Mouse (Mus musculus) liver, embryonic 15.5 days (tissue): ENCODE measurements at regions not wholly inside any gene's neighbourhood (a gene's known extent, or its start where the extent isn't known, plus 50 kb on each side); places are given as distances from the start of the nearest gene placed in this dataset.

Experiments used
- ATAC-seq: fragments of 200-750 bp; cut with Nextera tagmentation; 2 replicates; pipeline ENCODE4 v1.8.0; 2017; ENCODE audit warnings: moderate number of reproducible peaks, mild to moderate bottlenecking, moderate library complexity; ENCODE audit not compliant: insufficient read depth
- H3K27ac ChIP-seq: fragments of 300-500 bp; sonication (generic); replicated peaks from 2 replicates; pipeline ENCODE4 v1.5.1; 2015; ENCODE audit warnings: mild to moderate bottlenecking, inconsistent platforms
- H3K27me3 ChIP-seq: fragments of 300-500 bp; sonication (generic); 2 replicates; pipeline ENCODE4 v1.6.1; 2015; ENCODE audit warnings: mild to moderate bottlenecking, inconsistent platforms
- H3K36me3 ChIP-seq: fragments of 300-500 bp; sonication (generic); replicated peaks from 2 replicates; pipeline ENCODE4 v1.6.1; 2015; ENCODE audit warnings: moderate library complexity, mild to moderate bottlenecking, inconsistent platforms
- H3K4me1 ChIP-seq: fragments of 300-500 bp; sonication (generic); replicated peaks from 2 replicates; pipeline ENCODE4 v1.6.1; 2015; ENCODE audit warnings: inconsistent platforms
- H3K4me2 ChIP-seq: fragments of 300-500 bp; sonication (generic); 2 replicates; pipeline ENCODE4 v1.6.1; 2015; ENCODE audit warnings: moderate library complexity, mild to moderate bottlenecking, inconsistent platforms
- H3K4me3 ChIP-seq: fragments of 300-500 bp; sonication (generic); replicated peaks from 2 replicates; pipeline ENCODE4 v1.5.1; 2015; ENCODE audit warnings: mild to moderate bottlenecking, inconsistent platforms
- H3K9ac ChIP-seq: fragments of 300-500 bp; sonication (generic); 2 replicates; pipeline ENCODE4 v1.6.1; 2015; ENCODE audit warnings: moderate library complexity, mild to moderate bottlenecking, inconsistent platforms
- H3K9me3 ChIP-seq: fragments of 300-500 bp; sonication (generic); replicated peaks from 2 replicates; pipeline ENCODE4 v1.6.1; 2016; ENCODE audit warnings: inconsistent platforms
- WGBS: fragments of 180-500 bp; shearing (Covaris S2); methylation state at CpG from one replicate; pipeline ENCODE4 v1.1.7; 2015; ENCODE audit warnings: mixed read lengths; ENCODE audit not compliant: insufficient replicate concordance; 5-methylcytosine and 5-hydroxymethylcytosine counted together

- no peak overlapping the region for H3K4me2 ChIP-seq
- no peaks in the 10 kb centered on the region for H3K9me3 ChIP-seq
- H3K27ac ChIP-seq: no peak overlapping the region
- WGBS: 61% methylated on average over 7 of the region's 7 CpGs
- peaks cover 3% of the 10 kb centered on the region; the same call in 1 of the 2 replicates for H3K27me3 ChIP-seq
- H3K4me1 ChIP-seq: no peaks in the 10 kb centered on the region
- no peaks in the 10 kb centered on the region for H3K36me3 ChIP-seq
- ATAC-seq: no peak
- H3K4me3 ChIP-seq: no peak overlapping the region
- no peak overlapping the region for H3K9ac ChIP-seq
Observed at GRCm38 (mm10) chr13:112188313-112188712, 99.9 kb upstream of the Ankrd55 start.

GRCm38 (mm10) chr13:112188741-112189476 lies 99.3 kb upstream of the Ankrd55 start:
- no peaks in the 10 kb centered on the region for H3K4me1 ChIP-seq
- WGBS: 70% methylated on average over 18 of the region's 18 CpGs
- ATAC-seq: no peak
- H3K27ac ChIP-seq: no peak overlapping the region
- H3K4me2 ChIP-seq: no peak overlapping the region
- H3K4me3 ChIP-seq: no peak overlapping the region
- no peak overlapping the region for H3K9ac ChIP-seq
- no peaks in the 10 kb centered on the region for H3K36me3 ChIP-seq
- H3K9me3 ChIP-seq: no peaks in the 10 kb centered on the region
- peaks cover 3% of the 10 kb centered on the region; the same call in 1 of the 2 replicates for H3K27me3 ChIP-seq

- no peaks in the 10 kb centered on the region for H3K9me3 ChIP-seq
- H3K4me3 ChIP-seq: no peak overlapping the region
- WGBS: 52% methylated on average over 5 of the region's 5 CpGs
- H3K27ac ChIP-seq: no peak overlapping the region
- H3K4me1 ChIP-seq: no peaks in the 10 kb centered on the region
- no peak overlapping the region for H3K4me2 ChIP-seq
- no peaks in the 10 kb centered on the region for H3K36me3 ChIP-seq
- no peak overlapping the region for H3K9ac ChIP-seq
- peaks cover 3% of the 10 kb centered on the region; the same call in 1 of the 2 replicates for H3K27me3 ChIP-seq
- no peak for ATAC-seq
Observed at GRCm38 (mm10) chr13:112189605-112190004, 98.6 kb upstream of the Ankrd55 start.

GRCm38 (mm10) chr13:112192192-112192905 lies 95.9 kb upstream of the Ankrd55 start:
- no peak overlapping the region for H3K27ac ChIP-seq
- H3K36me3 ChIP-seq: no peaks in the 10 kb centered on the region
- H3K4me3 ChIP-seq: no peak overlapping the region
- ATAC-seq: no peak
- H3K9ac ChIP-seq: no peak overlapping the region
- no peaks in the 10 kb centered on the region for H3K9me3 ChIP-seq
- WGBS: 47% methylated on average over 9 of the region's 9 CpGs
- no peaks in the 10 kb centered on the region for H3K4me1 ChIP-seq
- H3K4me2 ChIP-seq: no peak overlapping the region
- peaks cover 13% of the 10 kb centered on the region for H3K27me3 ChIP-seq

GRCm38 (mm10) chr13:112193676-112194075 lies 94.6 kb upstream of the Ankrd55 start:
- no peak for ATAC-seq
- H3K27ac ChIP-seq: no peak overlapping the region
- H3K36me3 ChIP-seq: no peaks in the 10 kb centered on the region
- no peak overlapping the region for H3K4me2 ChIP-seq
- H3K27me3 ChIP-seq: peaks cover 13% of the 10 kb centered on the region
- H3K4me3 ChIP-seq: no peak overlapping the region
- no peaks in the 10 kb centered on the region for H3K9me3 ChIP-seq
- no peak overlapping the region for H3K9ac ChIP-seq
- no peaks in the 10 kb centered on the region for H3K4me1 ChIP-seq
- 68% methylated on average over 5 of the region's 5 CpGs for WGBS

- 63% methylated on average over 5 of the region's 5 CpGs for WGBS
- ATAC-seq: no peak
- no peak overlapping the region for H3K9ac ChIP-seq
- H3K4me3 ChIP-seq: no peak overlapping the region
- no peaks in the 10 kb centered on the region for H3K4me1 ChIP-seq
- no peaks in the 10 kb centered on the region for H3K9me3 ChIP-seq
- no peak overlapping the region for H3K27ac ChIP-seq
- no peak overlapping the region for H3K4me2 ChIP-seq
- H3K27me3 ChIP-seq: peaks cover 13% of the 10 kb centered on the region
- no peaks in the 10 kb centered on the region for H3K36me3 ChIP-seq
Observed at GRCm38 (mm10) chr13:112194991-112195390, 93.3 kb upstream of the Ankrd55 start.

GRCm38 (mm10) chr13:112196789-112197188 lies 91.5 kb upstream of the Ankrd55 start:
- H3K36me3 ChIP-seq: no peaks in the 10 kb centered on the region
- WGBS: 6% methylated on average over 13 of the region's 13 CpGs
- no peak for ATAC-seq
- peak overlapping the region; percentile 42 for H3K4me2 ChIP-seq
- H3K27ac ChIP-seq: no peak overlapping the region
- H3K4me3 ChIP-seq: no peak overlapping the region
- no peaks in the 10 kb centered on the region for H3K9me3 ChIP-seq
- H3K9ac ChIP-seq: no peak overlapping the region
- no peaks in the 10 kb centered on the region for H3K4me1 ChIP-seq
- peaks cover 13% of the 10 kb centered on the region for H3K27me3 ChIP-seq

- no peak for ATAC-seq
- Histone ChIP-seq H3K9ac (no peak overlapping the region), H3K4me3 (no peak overlapping the region), H3K36me3 (no peaks in the 10 kb centered on the region), H3K27me3 (no peaks in the 10 kb centered on the region), H3K4me1 (no peaks in the 10 kb centered on the region), H3K4me2 (no peak overlapping the region), H3K9me3 (no peaks in the 10 kb centered on the region), H3K27ac (no peak overlapping the region)
- WGBS: 63% methylated on average over 8 of the region's 8 CpGs
Observed at GRCm38 (mm10) chr13:112203721-112204120, 84.5 kb upstream of the Ankrd55 start.

GRCm38 (mm10) chr13:112204204-112204603 lies 84.0 kb upstream of the Ankrd55 start:
- H3K4me2 ChIP-seq: no peak overlapping the region

GRCm38 (mm10) chr13:112204813-112205212 lies 83.4 kb upstream of the Ankrd55 start:
- Histone ChIP-seq H3K27ac (no peak overlapping the region), H3K9me3 (no peaks in the 10 kb centered on the region), H3K36me3 (no peaks in the 10 kb centered on the region), H3K4me2 (no peak overlapping the region), H3K27me3 (peaks cover under 1% of the 10 kb centered on the region; the same call in 1 of the 2 replicates), H3K4me1 (no peaks in the 10 kb centered on the region), H3K4me3 (no peak overlapping the region), H3K9ac (no peak overlapping the region)
- ATAC-seq: no peak
- 67% methylated on average over 5 of the region's 5 CpGs for WGBS

More at GRCm38 (mm10) chr13:112204204-112204603, 84.0 kb upstream of the Ankrd55 start:
- Histone ChIP-seq H3K4me1 (no peaks in the 10 kb centered on the region), H3K36me3 (no peaks in the 10 kb centered on the region), H3K4me3 (no peak overlapping the region), H3K9ac (no peak overlapping the region), H3K9me3 (no peaks in the 10 kb centered on the region), H3K27me3 (no peaks in the 10 kb centered on the region), H3K27ac (no peak overlapping the region)
- 57% methylated on average over 3 of the region's 3 CpGs for WGBS
- no peak for ATAC-seq

GRCm38 (mm10) chr13:112207617-112208235 lies 80.5 kb upstream of the Ankrd55 start:
- peaks cover 7% of the 10 kb centered on the region; the same call in 1 of the 2 replicates for H3K27me3 ChIP-seq
- no peaks in the 10 kb centered on the region for H3K36me3 ChIP-seq
- WGBS: 75% methylated on average over 12 of the region's 12 CpGs
- ATAC-seq: no peak
- no peak overlapping the region for H3K4me3 ChIP-seq
- no peaks in the 10 kb centered on the region for H3K9me3 ChIP-seq
- no peak overlapping the region for H3K9ac ChIP-seq
- H3K4me1 ChIP-seq: no peaks in the 10 kb centered on the region
- H3K4me2 ChIP-seq: no peak overlapping the region
- H3K27ac ChIP-seq: no peak overlapping the region
